Mouse (Mus musculus): ENCODE measurements around the gene Il13ra1.

Gene Il13ra1

DNA sequence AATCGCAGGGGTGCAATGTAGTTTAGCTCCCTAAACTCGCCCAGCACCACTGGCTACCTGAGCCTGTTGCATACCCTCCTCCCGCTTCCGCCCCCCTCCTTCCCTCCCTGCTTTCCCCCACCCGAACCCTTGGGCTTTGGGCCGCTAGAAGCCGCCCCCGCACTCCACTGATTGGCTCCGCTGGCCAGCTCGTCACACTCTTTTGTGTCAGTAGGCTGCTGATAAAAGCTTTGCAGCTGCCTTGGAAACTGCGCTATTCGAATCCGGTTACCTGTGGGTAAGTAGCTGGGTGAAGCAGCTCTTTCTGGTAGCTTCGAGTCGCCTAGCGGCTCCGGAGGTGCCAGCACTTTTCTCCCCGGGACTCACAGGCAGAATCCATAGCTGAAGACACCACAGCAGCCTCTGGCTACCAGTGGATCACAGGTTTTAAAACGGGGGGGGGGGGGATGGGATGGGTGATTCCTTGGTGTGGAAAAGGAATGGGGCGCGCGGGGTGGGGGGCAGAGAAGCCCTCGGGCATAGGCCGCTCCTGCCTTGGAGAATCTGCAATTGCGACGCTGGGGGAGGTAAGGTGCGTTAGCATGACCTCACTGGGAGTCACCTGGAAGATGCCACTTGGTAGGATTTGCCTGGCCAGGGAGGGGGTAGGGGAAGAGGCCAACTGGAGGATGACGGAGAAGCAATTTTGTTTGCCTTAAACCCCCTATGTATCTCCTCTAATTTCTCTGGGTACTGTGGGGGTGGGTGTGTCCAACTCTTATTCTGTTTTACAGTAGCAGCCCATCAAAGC is 84.0 kb downstream of the Il13ra1 start, which contains the start of gene Zcchc12:
Zcchc12 (plus strand) TSS at position 169 of the 790 bp plus-strand sequence.
- DNase-seq (ENCODE audit: low spot score): no peak

DNA sequence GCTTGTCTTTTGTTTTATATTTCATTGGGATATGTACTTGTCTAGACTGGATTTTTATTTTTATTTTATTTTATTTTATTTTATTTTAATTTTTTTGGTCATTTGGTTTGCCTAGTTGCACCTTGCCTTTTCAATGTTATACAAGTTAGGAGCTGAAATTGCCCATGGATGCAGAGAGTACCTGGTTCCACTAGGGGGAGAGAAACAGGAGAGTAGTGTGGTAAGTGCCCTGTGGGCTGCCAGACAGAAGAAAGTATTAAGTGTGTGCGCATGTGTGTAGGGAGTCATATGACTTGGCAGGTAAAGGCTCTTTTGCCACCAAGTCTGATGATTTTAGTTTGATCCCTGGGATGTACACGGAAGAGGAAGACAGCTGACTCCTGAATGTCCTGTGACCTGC is 97.6 kb downstream of the Il13ra1 start:
- no peak for DNase-seq (ENCODE audit: low spot score)

DNA sequence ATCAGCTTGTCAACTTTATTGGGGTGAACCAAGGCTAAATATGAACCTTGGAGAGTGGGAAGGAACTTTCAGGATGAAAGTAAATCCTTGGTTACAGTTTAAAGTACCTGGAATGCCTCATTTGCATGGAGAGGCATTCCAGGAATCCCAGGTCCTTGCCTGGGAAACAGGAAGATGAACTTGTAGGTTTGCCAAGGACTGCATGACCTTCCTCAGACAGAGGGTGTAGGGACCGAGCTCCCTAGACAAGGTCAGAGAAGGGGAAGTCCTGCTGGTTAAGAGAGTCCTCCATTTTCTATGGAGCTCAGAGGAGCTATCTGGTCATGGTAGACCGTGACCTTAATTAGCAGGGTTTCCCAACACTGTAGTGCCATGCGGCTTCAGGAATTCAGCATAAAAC is 99.3 kb downstream of the Il13ra1 start:
- no peak for DNase-seq (ENCODE audit: low spot score)
